8 mouse cellular contexts compared by ENCODE assay signal in the genomic region with DNA sequence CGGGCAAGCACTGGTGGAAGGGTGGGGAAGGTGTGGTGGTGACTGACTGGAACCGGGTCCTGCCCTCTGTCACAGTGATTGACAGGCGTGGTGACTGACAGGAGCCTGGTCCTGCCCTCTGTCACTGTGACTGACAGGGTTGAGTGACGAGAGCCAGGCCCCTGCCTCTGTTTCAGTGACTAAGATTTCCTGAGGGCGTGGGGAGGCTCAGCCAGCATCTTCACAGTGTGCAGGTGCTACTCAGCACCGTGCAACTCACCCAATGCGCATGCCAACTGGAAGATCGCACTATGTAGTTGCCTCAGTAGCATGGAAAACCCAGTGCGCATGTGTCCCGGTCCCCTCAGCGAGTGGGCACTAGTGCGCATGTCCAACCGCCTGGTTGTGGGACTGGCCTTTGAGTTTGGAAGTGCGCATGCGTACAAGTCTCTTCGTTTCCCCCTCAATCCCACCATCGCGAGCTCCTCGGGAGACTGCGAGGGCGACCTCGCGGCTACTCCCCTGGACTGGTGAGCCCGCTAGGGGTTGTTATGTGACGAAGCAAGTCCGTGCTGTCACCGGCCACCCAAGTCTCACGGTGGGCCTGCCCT. TPM values are rescaled to one million over a fixed set of nuclear protein-coding genes. Genes with fewer than 3 reads are reported as not detected.
DNase-seq lines count a peak whose midpoint lies in the region; ATAC-seq and TF ChIP-seq lines count a peak whose summit lies in the region.

No protein-coding gene starts in this region.

- peaks cover 0 to 2% of the 10 kb centered on the region in 2 experiments; a peak in 2 of 4 replicates for H3K36me3 ChIP-seq in MEL (ENCODE audit: control insufficient read depth in 1 of 2, insufficient read depth in 2 of 2, low read length in 2 of 2)
- H3K36me3 ChIP-seq in hindbrain, embryonic 10.5 days, result peaks cover 29% of the 10 kb centered on the region
- no peaks in the 10 kb centered on the region for H3K36me3 ChIP-seq in lung, postnatal 0 days (ENCODE audit: insufficient read depth, low read length)

- TF ChIP-seq POLR2A in MEL (IDR thresholded peaks at IDR 0.05; ENCODE audit: control insufficient read depth in 1 of 2, insufficient read depth in 1 of 2, low read depth in 1 of 2, low read length in 2 of 2, poor library complexity in 1 of 2), result peak; percentile 62 to 84; a peak in 3 of 4 replicates

- H3K4me1 ChIP-seq in MEL (ENCODE audit: control insufficient read depth in 1 of 2, insufficient read depth in 2 of 2, low read length in 2 of 2), result peaks cover 0 to 10% of the 10 kb centered on the region in 2 experiments; a peak in 2 of 4 replicates
- peaks cover 11% of the 10 kb centered on the region for H3K4me1 ChIP-seq in hindbrain, embryonic 10.5 days (replicated peaks)
- peaks cover 12% of the 10 kb centered on the region; the same call in 1 of the 2 replicates for H3K4me1 ChIP-seq in lung, postnatal 0 days (ENCODE audit: insufficient read depth, low read depth, low read length)

- H3K4me3 ChIP-seq in MEL (ENCODE audit: control insufficient read depth in 1 of 2, insufficient read depth in 1 of 2, low read depth in 2 of 2, low read length in 2 of 2), result peak overlapping the region; percentile 87 to 90
- peak overlapping the region; percentile 81 for H3K4me3 ChIP-seq in hindbrain, embryonic 10.5 days
- H3K4me3 ChIP-seq in lung, postnatal 0 days (ENCODE audit: low read depth, low read length), result peak overlapping the region; percentile 75

- peak; percentile 98 for DNase-seq in MEL (ENCODE audit: low read depth, low spot score)
- DNase-seq in cerebellum, adult 18-20 months, result peak; percentile 97 to 98
- peak; percentile 97 for DNase-seq in forelimb bud, embryonic 11.5 days (ENCODE audit: low read depth, low spot score)
- peak; percentile 95 for DNase-seq in hindbrain, embryonic 10.5 days (ENCODE audit: low spot score)
- peak; percentile 98 for DNase-seq in layer of hippocampus, adult 9-11 months
- DNase-seq in lung, postnatal 0 days (ENCODE audit: low spot score), result peak; percentile 99
- DNase-seq in ovary, postnatal 14 days (ENCODE audit: low spot score), result peak; percentile 95
- peak; percentile 98 for DNase-seq in thymus, postnatal 14 days

- ATAC-seq in lung, postnatal 0 days, result peak; percentile 93

- no peaks in the 10 kb centered on the region for H3K27me3 ChIP-seq in MEL (ENCODE audit: control insufficient read depth in 1 of 2, insufficient read depth in 2 of 2, low read length in 2 of 2)
- H3K27me3 ChIP-seq in hindbrain, embryonic 10.5 days (ENCODE audit: insufficient read depth, poor library complexity, severe bottlenecking), result no peaks in the 10 kb centered on the region
- no peaks in the 10 kb centered on the region for H3K27me3 ChIP-seq in lung, postnatal 0 days (replicated peaks; ENCODE audit: insufficient read depth, low read length)

- no peaks in the 10 kb centered on the region for H3K9me3 ChIP-seq in MEL (replicated peaks; ENCODE audit: insufficient read depth, low read length)
- peaks cover 59% of the 10 kb centered on the region for H3K9me3 ChIP-seq in hindbrain, embryonic 10.5 days
- H3K9me3 ChIP-seq in lung, postnatal 0 days (ENCODE audit: low read length), result 0 out of 2 replicates have a peak, but pooled peaks cover 1% of the 10 kb centered on the region

- TF ChIP-seq CTCF in MEL (IDR thresholded peaks at IDR 0.05 in 2 of 3, conservative IDR thresholded peaks at IDR 0.05 in 1 of 3; ENCODE audit: control insufficient read depth in 1 of 3, insufficient read depth in 1 of 3, low read depth in 2 of 3, low read length in 3 of 3, poor library complexity in 1 of 3, severe bottlenecking in 1 of 3), result no peak
- TF ChIP-seq CTCF in lung, postnatal 0 days (IDR thresholded peaks at IDR 0.05), result peak; percentile 31; the same call in 1 of the 2 replicates

- peak overlapping the region; percentile 72 for H3K9ac ChIP-seq in MEL (ENCODE audit: control insufficient read depth, low read depth, low read length, poor library complexity, severe bottlenecking)
- peak overlapping the region; percentile 63 for H3K9ac ChIP-seq in lung, postnatal 0 days (replicated peaks; ENCODE audit: low read depth)

- WGBS in hindbrain, embryonic 10.5 days, result 2% methylated on average over 28 of the region's 28 CpGs
- WGBS in lung, postnatal 0 days, result under 1% methylated on average over 27 of the region's 28 CpGs

- peak overlapping the region; percentile 71 for H3K27ac ChIP-seq in MEL (ENCODE audit: control insufficient read depth, low read depth, low read length)
- peak overlapping the region; percentile 90 for H3K27ac ChIP-seq in hindbrain, embryonic 10.5 days
- peak overlapping the region; percentile 97 for H3K27ac ChIP-seq in lung, postnatal 0 days (ENCODE audit: low read length)

- H3K79me2 ChIP-seq in MEL (ENCODE audit: control insufficient read depth, insufficient read depth, low read length, poor library complexity), result peaks cover 28% of the 10 kb centered on the region

- H3K4me2 ChIP-seq in lung, postnatal 0 days (replicated peaks; ENCODE audit: low read depth, low read length), result peak overlapping the region; percentile 98

- no peak for TF ChIP-seq RAD21 in MEL (IDR thresholded peaks at IDR 0.05; ENCODE audit: low read depth, low read length)

- TF ChIP-seq EP300 in MEL (IDR thresholded peaks at IDR 0.05; ENCODE audit: low read depth in 1 of 2, low read length in 2 of 2), result no peak
- TF ChIP-seq EP300 in lung, postnatal 0 days (IDR thresholded peaks at IDR 0.05), result no peak

TF ChIP-seq in MEL, 35 proteins besides CTCF, POLR2A, EP300 and RAD21:
- TF ChIP-seq TCF12 (IDR thresholded peaks at IDR 0.05; ENCODE audit: low read depth, low read length), result 0 out of 2 replicates have a peak, but pooled peaks have one; percentile 19
- no peak for TF ChIP-seq TAL1 (IDR thresholded peaks at IDR 0.05; ENCODE audit: low read length)
- 0 out of 2 replicates have a peak, but pooled peaks have one; percentile 41 for TF ChIP-seq USF1 (IDR thresholded peaks at IDR 0.05; ENCODE audit: low read depth, low read length)
- TF ChIP-seq MAFK (IDR thresholded peaks at IDR 0.05; ENCODE audit: borderline replicate concordance, low read depth, low read length), result no peak
- no peak for TF ChIP-seq ZNF384 (IDR thresholded peaks at IDR 0.05; ENCODE audit: low read depth, low read length)
- TF ChIP-seq MAX (IDR thresholded peaks at IDR 0.05; ENCODE audit: low read length), result peak; percentile 85
- TF ChIP-seq TBP (IDR thresholded peaks at IDR 0.05; ENCODE audit: low read depth, low read length), result peak; percentile 72
- TF ChIP-seq NRF1 (IDR thresholded peaks at IDR 0.05; ENCODE audit: insufficient read depth, low read depth, low read length, poor library complexity, severe bottlenecking), result peak; percentile 93
- TF ChIP-seq MXI1 (IDR thresholded peaks at IDR 0.05; ENCODE audit: low read depth, low read length), result no peak
- TF ChIP-seq MEF2A (IDR thresholded peaks at IDR 0.05; ENCODE audit: extremely low read depth, insufficient replicate concordance, low read depth, low read length, poor library complexity, severe bottlenecking), result 0 out of 2 replicates have a peak, but pooled peaks have one; percentile 13
- peak; percentile 87 for TF ChIP-seq POLR2AphosphoS2 (IDR thresholded peaks at IDR 0.05; ENCODE audit: low read length)
- 0 out of 2 replicates have a peak, but pooled peaks have one; percentile 46 for TF ChIP-seq POLR2AphosphoS5 (IDR thresholded peaks at IDR 0.05; ENCODE audit: borderline replicate concordance, low read depth, low read length)
- TF ChIP-seq NELFE (IDR thresholded peaks at IDR 0.05; ENCODE audit: low read depth, low read length), result peak; percentile 81
- 0 out of 2 replicates have a peak, but pooled peaks have one; percentile 73 for TF ChIP-seq ZMIZ1 (IDR thresholded peaks at IDR 0.05; ENCODE audit: low read depth, low read length)
- peak; percentile 82; the same call in 1 of the 2 replicates for TF ChIP-seq MYC (IDR thresholded peaks at IDR 0.05; ENCODE audit: low read depth, low read length)
- TF ChIP-seq ETS1 (IDR thresholded peaks at IDR 0.05; ENCODE audit: low read depth, low read length), result no peak
- TF ChIP-seq KAT2A (conservative IDR thresholded peaks at IDR 0.05; ENCODE audit: low read depth, low read length), result 0 out of 2 replicates have a peak, but pooled peaks have one; percentile 11
- TF ChIP-seq CHD2 (IDR thresholded peaks at IDR 0.05; ENCODE audit: low read length), result peak; percentile 70
TF ChIP-seq in MEL: peak in this region for 13.

RNA-seq across cellular contexts. Expression of gene Gm10775, which starts 18.7 kb away (rescaled TPM):
- total RNA-seq in MEL (2012; rRNA removed), result not detected in 2 replicates
- under 1 TPM in 1 of 2 experiments, not detected in 1; 0.21 TPM for polyA plus RNA-seq in MEL (2012; ENCODE audit: insufficient read depth in 1 of 2, insufficient read length in 2 of 2, low read depth in 1 of 2, low replicate concordance in 2 of 2, missing spikeins in 1 of 2)
- not detected in 2 replicates for polyA plus RNA-seq in hindbrain, embryonic 10.5 days (2016; fragmentation: Nextera tagmentation; extraction: Ambion mirVana)
- polyA plus RNA-seq in lung, postnatal 0 days (2015; fragmentation: Nextera tagmentation; extraction: Ambion mirVana), result not detected in 2 replicates

RNA-seq across cellular contexts. Expression of gene Nlrp4f, which starts 34.8 kb away (rescaled TPM):
- 0.04 TPM in 1 of 2 replicates, not detected in the other for total RNA-seq in MEL (2012; rRNA removed)
- not detected for polyA plus RNA-seq in MEL (2012; ENCODE audit: insufficient read depth in 1 of 2, insufficient read length in 2 of 2, low read depth in 1 of 2, low replicate concordance in 2 of 2, missing spikeins in 1 of 2)
- polyA plus RNA-seq in hindbrain, embryonic 10.5 days (2016; fragmentation: Nextera tagmentation; extraction: Ambion mirVana), result 0.31 and 0.32 TPM in 2 replicates
- not detected in 2 replicates for polyA plus RNA-seq in lung, postnatal 0 days (2015; fragmentation: Nextera tagmentation; extraction: Ambion mirVana)

RNA-seq across cellular contexts. Expression of gene Zfp369, which starts 38.0 kb away (rescaled TPM):
- total RNA-seq in MEL (2012; rRNA removed), result 14.1 and 14.7 TPM in 2 replicates
- polyA plus RNA-seq in MEL (2012; ENCODE audit: insufficient read depth in 1 of 2, insufficient read length in 2 of 2, low read depth in 1 of 2, low replicate concordance in 2 of 2, missing spikeins in 1 of 2), result 10 to 100 TPM in 1 of 2 experiments, not detected in 1; 15.3 TPM
- polyA plus RNA-seq in hindbrain, embryonic 10.5 days (2016; fragmentation: Nextera tagmentation; extraction: Ambion mirVana), result 13.7 and 14.7 TPM in 2 replicates
- 7.0 and 7.7 TPM in 2 replicates for polyA plus RNA-seq in lung, postnatal 0 days (2015; fragmentation: Nextera tagmentation; extraction: Ambion mirVana)

Comparison
In these comparisons a context has a peak if more than half of its experiments do, and no peak if none do; other contexts are left out.
1. Peak in every context shown above with its lines: DNase-seq, ATAC-seq, H3K4me3 ChIP-seq and H3K27ac ChIP-seq.